Mouse (Mus musculus): ENCODE results near the gene Tmem150a. TPM values are rescaled to one million over a fixed set of nuclear protein-coding genes. Genes with fewer than 3 reads are reported as not detected.

The Tmem150a gene
- 10 to 100 TPM in 1 of 2 experiments, 1 to 10 TPM in 1; 6.8 to 11.0 TPM for total RNA-seq (2021)
- long read RNA-seq, experiment 1, partial matches to known transcripts, result 5 of 12 reads
- long read RNA-seq, experiment 1, other reads (novel, unspliced or antisense), result 5 of 12 reads
- long read RNA-seq, experiment 2, partial matches to known transcripts, result 1 of 7 reads
- long read RNA-seq, experiment 2, other reads (novel, unspliced or antisense), result 3 of 7 reads

GRCm38 (mm10) chr6:72355066-72355911 lies at the start of gene Tmem150a:
Gene Tmem150a (plus strand): TSS chr6:72355447.
- DNase-seq (ENCODE audit: low spot score in 2 of 2), result peak; percentile 57 to 72

- no peak for DNase-seq (ENCODE audit: low spot score in 2 of 2)
Observed at GRCm38 (mm10) chr6:72312198-72312597, 43.0 kb upstream of the Tmem150a start.

GRCm38 (mm10) chr6:72313124-72313867 lies 42.0 kb upstream of the Tmem150a start:
- DNase-seq (ENCODE audit: low spot score in 2 of 2), result no peak

GRCm38 (mm10) chr6:72315384-72315783 lies 39.9 kb upstream of the Tmem150a start:
- no peak for DNase-seq (ENCODE audit: low spot score in 2 of 2)

GRCm38 (mm10) chr6:72316044-72316443 lies 39.2 kb upstream of the Tmem150a start:
- DNase-seq (ENCODE audit: low spot score in 2 of 2), result no peak

GRCm38 (mm10) chr6:72318440-72318839 lies 36.8 kb upstream of the Tmem150a start:
- DNase-seq (ENCODE audit: low spot score in 2 of 2), result no peak

GRCm38 (mm10) chr6:72319019-72319418 lies 36.2 kb upstream of the Tmem150a start:
- peak; percentile 43 to 51 for DNase-seq (ENCODE audit: low spot score in 2 of 2)

- no peak for DNase-seq (ENCODE audit: low spot score in 2 of 2)
Observed at GRCm38 (mm10) chr6:72322936-72323335, 32.3 kb upstream of the Tmem150a start.

GRCm38 (mm10) chr6:72323786-72324508 lies 31.3 kb upstream of the Tmem150a start:
- DNase-seq (ENCODE audit: low spot score in 2 of 2), result no peak

GRCm38 (mm10) chr6:72326274-72326673 lies 29.0 kb upstream of the Tmem150a start:
- peak; percentile 40 to 46 for DNase-seq (ENCODE audit: low spot score in 2 of 2)

- DNase-seq (ENCODE audit: low spot score in 2 of 2), result no peak
Observed at GRCm38 (mm10) chr6:72329019-72329418, 26.2 kb upstream of the Tmem150a start.

- DNase-seq (ENCODE audit: low spot score in 2 of 2), result no peak
Observed at GRCm38 (mm10) chr6:72330133-72330532, 25.1 kb upstream of the Tmem150a start.

- no peak for DNase-seq (ENCODE audit: low spot score in 2 of 2)
Observed at GRCm38 (mm10) chr6:72333111-72333510, 22.1 kb upstream of the Tmem150a start.

- no peak for DNase-seq (ENCODE audit: low spot score in 2 of 2)
Observed at GRCm38 (mm10) chr6:72340481-72340880, 14.8 kb upstream of the Tmem150a start.

GRCm38 (mm10) chr6:72344396-72345073 lies 10.7 kb upstream of the Tmem150a start:
- no peak for DNase-seq (ENCODE audit: low spot score in 2 of 2)

GRCm38 (mm10) chr6:72345074-72345567 lies 10.1 kb upstream of the Tmem150a start, which contains the start of gene Usp39:
Gene Usp39 (minus strand): TSS chr6:72345184.
- peak; percentile 95 to 97 for DNase-seq (ENCODE audit: low spot score in 2 of 2)

- no peak for DNase-seq (ENCODE audit: low spot score in 2 of 2)
Observed at GRCm38 (mm10) chr6:72345633-72346032, 9.6 kb upstream of the Tmem150a start.

GRCm38 (mm10) chr6:72346261-72346660 lies 9.0 kb upstream of the Tmem150a start:
- no peak for DNase-seq (ENCODE audit: low spot score in 2 of 2)

GRCm38 (mm10) chr6:72347166-72347941 lies 7.9 kb upstream of the Tmem150a start, which contains the start of gene 0610030E20Rik:
Gene 0610030E20Rik (plus strand): TSS chr6:72347317.
- DNase-seq (ENCODE audit: low spot score in 2 of 2), result peak; percentile 73 to 80

All from left cerebral cortex, adult 18-20 months (tissue).